Mouse (Mus musculus) liver, adult 2 months (tissue): ENCODE measurements around the gene Myh9.

Experiments used
- CTCF ChIP-seq: fragments of 200-500 bp; IDR thresholded peaks from 2 replicates; pipeline ENCODE4 v1.5.1; 2011; ENCODE audit warnings: low read depth, low read length, control low read depth
- POLR2A ChIP-seq: fragments of 200-500 bp; IDR thresholded peaks from 2 replicates; pipeline ENCODE4 v1.6.1; 2011; ENCODE audit warnings: low read length, control low read depth; ENCODE audit not compliant: insufficient read depth; ENCODE audit errors: extremely low read depth

GRCm38 (mm10) chr15:77881698-77882097 lies 39.7 kb upstream of the Myh9 start:
- TF ChIP-seq CTCF = no peak
- TF ChIP-seq POLR2A = no peak
